Mouse (Mus musculus) liver, embryonic 14.5 days (tissue): Measurements from ENCODE around the gene Syn2. TPM values are rescaled to one million over a fixed set of nuclear protein-coding genes. Genes with fewer than 3 reads are reported as not detected.

Experiments used
- ATAC-seq: fragments of 200-750 bp; cut with Nextera tagmentation; 2 replicates; pipeline ENCODE4 v1.8.0; 2017; ENCODE audit warnings: moderate number of reproducible peaks, mild to moderate bottlenecking, moderate library complexity; ENCODE audit not compliant: insufficient read depth
- DNase-seq, 3 experiments: peaks; one replicate each; pipeline ENCODE4 v3.0.0-alpha.2; 2012 to 2013; ENCODE audit warnings: low read depth in 3 of 3, low spot score in 3 of 3
- H3K27ac ChIP-seq: fragments of 300-500 bp; sonication (generic); 2 replicates; pipeline ENCODE4 v1.5.1; 2014; ENCODE audit warnings: moderate library complexity, mild to moderate bottlenecking, control low read depth, inconsistent platforms
- H3K27me3 ChIP-seq: fragments of 300-500 bp; sonication (generic); 2 replicates; pipeline ENCODE4 v1.6.1; 2014; ENCODE audit warnings: mild to moderate bottlenecking, low read length, moderate library complexity; ENCODE audit not compliant: control insufficient read depth, insufficient read depth
- H3K36me3 ChIP-seq: fragments of 300-500 bp; sonication (generic); replicated peaks from 2 replicates; pipeline ENCODE4 v1.6.1; 2014; ENCODE audit warnings: low read depth; ENCODE audit not compliant: control insufficient read depth, insufficient read depth
- H3K4me1 ChIP-seq, 2 experiments: fragments of 200-500 bp in 1 of 2; fragments of 300-500 bp in 1 of 2; sonication (generic) in 1 of 2; replicated peaks; 2 replicates each; pipeline ENCODE4 v1.6.1; 2012 to 2014; ENCODE audit warnings: antibody characterized with exemption in 1 of 2, inconsistent platforms in 1 of 2, low read length in 1 of 2; ENCODE audit not compliant: control insufficient read depth in 2 of 2, insufficient read depth in 2 of 2
- H3K4me2 ChIP-seq: fragments of 300-500 bp; sonication (generic); 2 replicates; pipeline ENCODE4 v1.6.1; 2014; ENCODE audit warnings: low read depth, mild to moderate bottlenecking, control low read depth, moderate library complexity
- H3K4me3 ChIP-seq, 2 experiments: fragments of 200-500 bp in 1 of 2; fragments of 300-500 bp in 1 of 2; sonication (generic) in 1 of 2; 2 replicates each; pipeline ENCODE4 v1.5.1; 2012 to 2014; ENCODE audit warnings: low read depth in 2 of 2, low read length in 2 of 2, mild to moderate bottlenecking in 2 of 2, control low read depth in 1 of 2, inconsistent platforms in 1 of 2, moderate library complexity in 1 of 2; ENCODE audit not compliant: insufficient read depth in 1 of 2
- H3K9ac ChIP-seq: fragments of 300-500 bp; sonication (generic); replicated peaks from 2 replicates; pipeline ENCODE4 v1.6.1; 2014; ENCODE audit warnings: mild to moderate bottlenecking, control low read depth, moderate library complexity
- H3K9me3 ChIP-seq: fragments of 300-500 bp; sonication (generic); 2 replicates; pipeline ENCODE4 v1.6.1; 2016; ENCODE audit warnings: low read length, mixed read lengths; ENCODE audit not compliant: control insufficient read depth
- CTCF ChIP-seq: IDR thresholded peaks from 2 replicates; pipeline ENCODE4 v1.5.1; 2016; ENCODE audit warnings: antibody characterized with exemption, low read depth, control low read depth
- EP300 ChIP-seq: IDR thresholded peaks from 2 replicates; pipeline ENCODE4 v1.6.1; 2016; ENCODE audit warnings: antibody characterized with exemption, low read depth
- WGBS: fragments of 180-500 bp; shearing (Covaris S2); extraction: QIAGEN DNeasy Blood & Tissue Kit; methylation state at CpG from one replicate; pipeline ENCODE4 v1.1.7; 2014; ENCODE audit not compliant: insufficient replicate concordance; 5-methylcytosine and 5-hydroxymethylcytosine counted together
- polyA plus RNA-seq, 2 experiments: library from polyadenylated mRNA; depleted of rRNA in 1 of 2; stranded (reverse) in 1 of 2; unstranded in 1 of 2; fragments of >200 nt; fragmentation: Nextera tagmentation in 1 of 2; extraction: Ambion mirVana in 1 of 2; gene quantifications; 2 replicates each; pipeline versions ENCODE4 v1.2.1 to v1.2.3; 2012 to 2014

Gene Syn2
- polyA plus RNA-seq, 2 experiments = 0.04 TPM

DNA sequence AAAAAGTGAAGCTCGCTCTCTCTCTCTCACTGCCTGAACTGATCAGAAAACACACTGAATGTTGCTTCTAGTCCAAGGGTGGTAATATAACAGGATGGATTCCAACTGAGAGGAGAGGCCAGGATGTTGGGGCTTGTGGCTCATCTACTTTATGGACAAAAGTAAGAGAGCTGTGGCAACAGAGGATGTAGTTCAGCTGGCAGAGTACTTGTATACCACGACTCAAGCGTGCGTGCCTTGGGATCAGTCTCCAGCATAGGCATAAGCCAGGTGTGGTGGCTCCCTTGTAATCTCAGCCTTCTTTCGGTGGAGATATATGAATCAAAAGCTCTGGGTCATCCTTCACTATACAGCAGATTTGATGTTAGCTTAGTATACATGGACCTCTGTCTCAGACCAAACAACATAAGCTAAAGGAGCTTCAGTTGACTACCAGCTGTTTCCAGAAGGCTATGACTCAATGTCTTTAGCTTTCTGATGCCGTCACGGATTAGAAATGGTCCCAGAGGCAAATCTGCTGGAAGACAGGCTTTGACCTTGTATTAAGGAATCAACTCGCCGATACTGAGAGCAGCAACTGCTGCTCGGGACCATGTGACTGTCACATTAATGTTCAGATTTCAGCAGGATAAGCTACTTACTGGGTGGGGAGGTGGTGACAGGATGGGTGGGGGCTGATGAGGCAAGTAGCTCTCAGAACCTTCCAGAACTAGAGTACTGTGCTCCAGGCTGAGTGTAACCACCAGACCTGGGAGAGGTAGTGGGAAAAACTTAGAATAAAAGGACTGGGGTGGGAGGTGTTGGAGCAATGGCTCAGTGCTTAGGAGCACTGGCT lies 134.1 kb downstream of the Syn2 start:
- Histone ChIP-seq H3K9ac (no peak overlapping the region), H3K4me3 (no peak overlapping the region), H3K36me3 (no peaks in the 10 kb centered on the region), H3K4me1 (peaks cover 0 to 3% of the 10 kb centered on the region in 2 experiments; a peak in 1 of 4 replicates), H3K27me3 (no peaks in the 10 kb centered on the region), H3K4me2 (no peak overlapping the region), H3K27ac (no peak overlapping the region), H3K9me3 (no peaks in the 10 kb centered on the region)
- TF ChIP-seq CTCF = no peak
- TF ChIP-seq EP300 = no peak
- DNase-seq = no peak
- ATAC-seq = no peak
- WGBS = 72% methylated on average over 10 of the region's 10 CpGs

DNA sequence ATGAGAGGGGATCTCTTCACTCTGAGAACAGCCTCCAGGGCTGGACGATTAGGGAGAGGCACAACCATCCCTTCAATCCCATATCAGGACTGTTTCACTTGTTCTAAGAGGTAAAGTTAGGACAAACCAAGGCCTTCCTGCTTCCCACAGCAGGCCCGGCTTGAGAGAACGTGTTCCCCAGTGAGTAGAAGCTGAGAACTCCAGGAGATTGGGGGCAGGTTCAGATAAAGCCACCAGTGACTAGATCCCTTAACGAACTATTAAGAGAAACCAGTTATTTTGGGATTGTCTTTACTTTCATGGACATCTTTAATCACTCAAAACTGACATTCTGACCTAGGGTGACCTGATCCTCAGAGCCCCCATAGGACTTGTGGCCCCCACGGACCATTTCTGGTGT lies 134.9 kb downstream of the Syn2 start:
- Histone ChIP-seq H3K4me2 (no peak overlapping the region), H3K9ac (no peak overlapping the region), H3K9me3 (no peaks in the 10 kb centered on the region), H3K4me1 (peaks cover 0 to 3% of the 10 kb centered on the region in 2 experiments; a peak in 1 of 4 replicates), H3K27ac (no peak overlapping the region), H3K36me3 (no peaks in the 10 kb centered on the region), H3K4me3 (no peak overlapping the region), H3K27me3 (no peaks in the 10 kb centered on the region)
- WGBS = 58% methylated on average over 5 of the region's 5 CpGs
- DNase-seq = no peak
- no peak for ATAC-seq
- no peak for TF ChIP-seq EP300
- TF ChIP-seq CTCF = no peak

DNA sequence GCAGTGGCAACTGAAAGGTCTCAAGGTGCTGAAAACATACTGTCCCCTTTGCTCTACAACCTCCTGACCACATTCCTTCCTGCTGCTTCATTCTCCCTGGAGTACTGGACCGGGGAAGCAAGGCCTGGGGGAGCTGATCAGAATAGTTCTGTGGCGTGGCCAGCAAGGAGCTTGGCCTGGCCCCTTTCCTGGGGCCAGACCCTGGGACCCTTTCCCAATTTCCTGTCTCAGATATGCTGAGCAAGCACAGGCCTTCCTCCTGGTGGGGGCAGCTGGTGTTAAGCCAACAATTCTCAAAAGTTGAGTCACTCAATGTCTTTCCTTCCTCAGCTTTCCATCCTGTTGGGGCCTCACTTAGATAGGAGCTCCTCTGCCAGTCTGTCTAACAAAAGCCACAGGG lies 135.4 kb downstream of the Syn2 start:
- ATAC-seq = peak; percentile 11; the same call in 1 of the 2 replicates

DNA sequence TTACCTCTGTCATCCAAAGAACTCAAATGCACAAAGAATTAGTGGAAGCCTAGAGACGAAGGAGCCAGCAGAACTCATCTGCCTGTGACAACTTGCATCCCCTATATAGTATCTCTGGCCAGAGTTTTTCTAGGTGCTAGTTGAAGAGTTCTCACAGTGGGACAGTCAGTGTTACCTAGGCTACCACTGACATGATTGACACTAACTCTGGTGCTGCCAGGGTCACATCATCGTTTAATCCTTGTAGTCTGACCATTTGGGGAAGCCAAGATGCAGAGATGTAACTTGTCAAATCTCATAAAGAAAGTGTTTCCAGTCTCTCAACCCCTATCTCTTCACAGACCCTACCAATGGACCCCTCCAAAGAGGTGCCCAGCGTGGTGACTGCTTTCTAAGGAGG lies 136.6 kb downstream of the Syn2 start:
- H3K27ac ChIP-seq = no peak overlapping the region
- no peaks in the 10 kb centered on the region for H3K27me3 ChIP-seq
- no peak overlapping the region for H3K4me3 ChIP-seq
- no peak for TF ChIP-seq CTCF
- no peak for TF ChIP-seq EP300
- no peaks in the 10 kb centered on the region for H3K36me3 ChIP-seq
- no peaks in the 10 kb centered on the region for H3K9me3 ChIP-seq
- ATAC-seq (no peak), DNase-seq (no peak)
- no peak overlapping the region for H3K4me2 ChIP-seq
- H3K9ac ChIP-seq = no peak overlapping the region
- H3K4me1 ChIP-seq = peaks cover 0 to 3% of the 10 kb centered on the region in 2 experiments; a peak in 1 of 4 replicates
- 45% methylated on average over 3 of the region's 3 CpGs for WGBS

More for the DNA sequence above, 135.4 kb downstream of the Syn2 start:
- H3K27me3 ChIP-seq = no peaks in the 10 kb centered on the region
- no peak for TF ChIP-seq EP300
- no peak for TF ChIP-seq CTCF
- 14% methylated on average over 2 of the region's 2 CpGs for WGBS
- no peak overlapping the region for H3K4me3 ChIP-seq
- H3K4me2 ChIP-seq = no peak overlapping the region
- no peak for DNase-seq
- no peak overlapping the region for H3K27ac ChIP-seq
- peaks cover 0 to 3% of the 10 kb centered on the region in 2 experiments; a peak in 1 of 4 replicates for H3K4me1 ChIP-seq
- no peak overlapping the region for H3K9ac ChIP-seq
- H3K9me3 ChIP-seq = no peaks in the 10 kb centered on the region
- no peaks in the 10 kb centered on the region for H3K36me3 ChIP-seq

DNA sequence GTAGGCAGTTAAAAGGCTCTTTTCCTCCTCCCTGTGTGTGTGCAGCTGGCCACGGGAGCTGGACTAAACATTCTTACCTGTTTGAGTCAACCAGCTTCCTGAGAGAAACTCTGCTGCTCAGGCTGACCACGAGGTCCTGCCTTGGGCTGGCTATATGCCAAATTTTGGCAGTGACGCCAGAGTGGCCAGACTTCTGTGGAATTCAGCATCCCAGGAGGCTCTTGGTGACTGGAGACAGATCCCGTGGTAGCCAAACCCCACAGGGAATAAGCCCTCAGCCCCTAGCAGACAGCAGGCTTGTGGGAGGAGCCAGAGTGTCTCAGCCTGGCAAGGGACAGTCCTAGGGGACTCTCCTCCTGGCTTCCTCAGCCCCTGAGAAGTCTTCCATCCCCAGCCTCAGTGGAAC lies 137.2 kb downstream of the Syn2 start:
- no peak for DNase-seq
- Histone ChIP-seq H3K4me1 (peaks cover 0 to 3% of the 10 kb centered on the region in 2 experiments; a peak in 1 of 4 replicates), H3K4me3 (no peak overlapping the region), H3K27me3 (no peaks in the 10 kb centered on the region), H3K36me3 (no peaks in the 10 kb centered on the region), H3K9me3 (no peaks in the 10 kb centered on the region), H3K4me2 (no peak overlapping the region), H3K27ac (no peak overlapping the region), H3K9ac (no peak overlapping the region)
- ATAC-seq = no peak
- 25% methylated on average over 4 of the region's 4 CpGs for WGBS
- TF ChIP-seq CTCF = no peak
